Mouse (Mus musculus): ENCODE measurements at regions not wholly inside any gene's neighbourhood (a gene's known extent, or its start where the extent isn't known, plus 50 kb on each side); places are given as distances from the start of the nearest gene placed in this dataset.

DNA sequence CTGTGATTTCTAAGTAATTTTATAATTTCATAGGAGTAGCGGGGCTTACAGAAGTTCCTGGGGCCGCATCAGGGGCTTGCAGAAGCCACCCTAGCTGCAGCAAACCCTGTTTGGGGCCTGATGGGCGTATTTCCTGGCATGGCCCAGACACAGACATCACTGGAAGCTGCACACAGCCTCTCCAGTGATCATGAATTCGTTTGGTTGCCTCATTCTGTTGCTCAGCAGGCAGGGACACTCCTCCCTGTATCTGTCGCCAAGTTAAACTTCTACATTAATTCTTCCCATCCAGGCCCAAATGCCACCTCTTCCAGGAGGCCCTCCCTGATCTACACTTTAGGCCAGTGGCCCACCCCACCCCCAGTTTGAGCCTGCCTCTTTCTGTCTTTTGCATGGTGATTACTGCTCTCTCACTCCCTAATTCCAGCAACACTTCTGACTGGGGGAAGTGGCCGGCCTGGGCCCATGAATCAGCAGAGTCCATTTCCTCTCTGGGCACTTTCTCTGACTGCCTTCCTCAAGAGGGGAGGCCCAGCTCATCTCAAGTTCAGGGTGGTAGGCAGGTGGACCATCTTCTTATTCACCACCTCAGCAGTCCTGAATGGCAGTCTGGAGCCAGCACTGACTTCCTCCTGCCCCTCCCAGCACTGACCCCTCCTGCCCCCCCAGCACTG is 51.0 kb upstream of the Tmem189 start:
- no peak for TF ChIP-seq CTCF (IDR thresholded peaks at IDR 0.05; ENCODE audit: insufficient read depth, low read depth, low read length)
- no peak for TF ChIP-seq POLR2A (IDR thresholded peaks at IDR 0.05; ENCODE audit: insufficient read depth, low read depth, low read length)
